Mouse (Mus musculus) forebrain, embryonic 14.5 days (tissue): ENCODE measurements at regions not wholly inside any gene's neighbourhood (a gene's known extent, or its start where the extent isn't known, plus 50 kb on each side); places are given as distances from the start of the nearest gene placed in this dataset.

Source experiments
- ATAC-seq: fragments of 200-750 bp; cut with Nextera tagmentation; 2 replicates; pipeline ENCODE4 v1.8.0; 2017; ENCODE audit warnings: mild to moderate bottlenecking, moderate library complexity
- DNase-seq: peaks from one replicate; pipeline ENCODE4 v3.0.0-alpha.2; 2015; ENCODE audit warnings: low spot score
- H3K27ac ChIP-seq: fragments of 300-500 bp; sonication (generic); 2 replicates; pipeline ENCODE4 v1.5.1; 2014; ENCODE audit warnings: low read depth, mild to moderate bottlenecking, control low read depth, low read length, moderate library complexity
- H3K27me3 ChIP-seq: fragments of 300-500 bp; sonication (generic); replicated peaks from 2 replicates; pipeline ENCODE4 v1.6.1; 2014; ENCODE audit warnings: low read length, control low read depth, mixed read lengths; ENCODE audit not compliant: control insufficient read depth, insufficient read depth
- H3K36me3 ChIP-seq: fragments of 300-500 bp; sonication (generic); 2 replicates; pipeline ENCODE4 v1.6.1; 2014; ENCODE audit warnings: low read length, control low read depth; ENCODE audit not compliant: control insufficient read depth, insufficient read depth
- H3K4me1 ChIP-seq: fragments of 300-500 bp; sonication (generic); 2 replicates; pipeline ENCODE4 v1.6.1; 2014; ENCODE audit warnings: antibody characterized with exemption, low read length, control low read depth; ENCODE audit not compliant: control insufficient read depth, insufficient read depth
- H3K4me2 ChIP-seq: fragments of 300-500 bp; sonication (generic); 2 replicates; pipeline ENCODE4 v1.6.1; 2014; ENCODE audit warnings: mild to moderate bottlenecking, control low read depth, low read length
- H3K4me3 ChIP-seq: fragments of 300-500 bp; sonication (generic); 2 replicates; pipeline ENCODE4 v1.5.1; 2014; ENCODE audit warnings: low read depth, low read length, control low read depth
- H3K9ac ChIP-seq: fragments of 300-500 bp; sonication (generic); 2 replicates; pipeline ENCODE4 v1.6.1; 2014; ENCODE audit warnings: mild to moderate bottlenecking, low read length, control low read depth, moderate library complexity
- H3K9me3 ChIP-seq: fragments of 300-500 bp; sonication (generic); replicated peaks from 2 replicates; pipeline ENCODE4 v1.6.1; 2016; ENCODE audit warnings: low read length, control low read depth, mixed read lengths; ENCODE audit not compliant: control insufficient read depth
- WGBS: fragments of 180-500 bp; shearing (Covaris S2); extraction: QIAGEN DNeasy Blood & Tissue Kit; methylation state at CpG from one replicate; pipeline ENCODE4 v1.1.7; 2014; 5-methylcytosine and 5-hydroxymethylcytosine counted together

- DNase-seq = no peak
- Histone ChIP-seq H3K36me3 (no peaks in the 10 kb centered on the region), H3K9me3 (no peaks in the 10 kb centered on the region), H3K4me1 (no peaks in the 10 kb centered on the region; the same call in 1 of the 2 replicates), H3K4me3 (no peak overlapping the region), H3K27ac (no peak overlapping the region), H3K4me2 (no peak overlapping the region), H3K9ac (no peak overlapping the region), H3K27me3 (no peaks in the 10 kb centered on the region)
- WGBS = 77% methylated on average over 1 of the region's 1 CpGs
- ATAC-seq = no peak
These were observed 56.3 kb upstream of the Gm11983 start for GRCm38 (mm10) chr11:6893734-6894133.

GRCm38 (mm10) chr11:6893063-6893462 lies 55.6 kb upstream of the Gm11983 start:
- H3K36me3 ChIP-seq = no peaks in the 10 kb centered on the region
- no peak overlapping the region for H3K4me3 ChIP-seq
- H3K9ac ChIP-seq = no peak overlapping the region
- no peak overlapping the region for H3K27ac ChIP-seq
- DNase-seq (no peak), ATAC-seq (no peak)
- no peaks in the 10 kb centered on the region for H3K9me3 ChIP-seq
- no peaks in the 10 kb centered on the region for H3K27me3 ChIP-seq
- H3K4me2 ChIP-seq = no peak overlapping the region
- WGBS = 98% methylated on average over 3 of the region's 3 CpGs
- H3K4me1 ChIP-seq = no peaks in the 10 kb centered on the region; the same call in 1 of the 2 replicates

- Histone ChIP-seq H3K9me3 (no peaks in the 10 kb centered on the region), H3K9ac (no peak overlapping the region), H3K27ac (no peak overlapping the region), H3K4me2 (no peak overlapping the region), H3K27me3 (no peaks in the 10 kb centered on the region), H3K36me3 (no peaks in the 10 kb centered on the region), H3K4me3 (no peak overlapping the region), H3K4me1 (no peaks in the 10 kb centered on the region; the same call in 1 of the 2 replicates)
- no peak for ATAC-seq
- WGBS = 87% methylated on average over 5 of the region's 5 CpGs
- DNase-seq = no peak
These were observed 53.0 kb upstream of the Gm11983 start for GRCm38 (mm10) chr11:6890450-6890849.

- peak; percentile 80; the same call in 1 of the 2 replicates for ATAC-seq
- Histone ChIP-seq H3K4me2 (no peak overlapping the region), H3K36me3 (no peaks in the 10 kb centered on the region), H3K9ac (no peak overlapping the region), H3K4me3 (no peak overlapping the region), H3K27ac (no peak overlapping the region; the same call in 1 of the 2 replicates), H3K9me3 (no peaks in the 10 kb centered on the region), H3K27me3 (no peaks in the 10 kb centered on the region), H3K4me1 (no peaks in the 10 kb centered on the region)
- peak; percentile 73 for DNase-seq
- 71% methylated on average over 8 of the region's 8 CpGs for WGBS
These were observed 52.3 kb upstream of the Gm11983 start for GRCm38 (mm10) chr11:6889660-6890185.

- 87% methylated on average over 5 of the region's 5 CpGs for WGBS
- Histone ChIP-seq H3K9me3 (no peaks in the 10 kb centered on the region), H3K9ac (no peak overlapping the region), H3K4me2 (no peak overlapping the region), H3K4me3 (no peak overlapping the region), H3K27me3 (no peaks in the 10 kb centered on the region), H3K36me3 (no peaks in the 10 kb centered on the region), H3K27ac (no peak overlapping the region), H3K4me1 (no peaks in the 10 kb centered on the region)
- no peak for DNase-seq
- ATAC-seq = peak; percentile 37; the same call in 1 of the 2 replicates
These were observed 51.7 kb upstream of the Gm11983 start for GRCm38 (mm10) chr11:6889120-6889519.
